Comparison of ENCODE assay signal across 8 mouse cellular contexts in genomic region chr17:23806867-23807266, GRCm38 (mm10). TPM values are rescaled to one million over a fixed set of nuclear protein-coding genes. Genes with fewer than 3 reads are reported as not detected.
DNase-seq lines count a peak whose midpoint lies in the region; ATAC-seq and TF ChIP-seq lines count a peak whose summit lies in the region.

No protein-coding gene starts in this region.

- ATAC-seq in kidney, postnatal 0 days (replicated peaks; ENCODE audit: low FRiP score, low read depth), result no peak
- ATAC-seq in midbrain, embryonic 15.5 days (replicated peaks), result no peak

- H3K27ac ChIP-seq in left cerebral cortex, adult 2 months, result no peak overlapping the region
- no peak overlapping the region for H3K27ac ChIP-seq in heart, embryonic 10.5 days
- peak overlapping the region; percentile 47; the same call in 1 of the 2 replicates for H3K27ac ChIP-seq in kidney, postnatal 0 days
- no peak overlapping the region for H3K27ac ChIP-seq in midbrain, embryonic 15.5 days

- peak in 1 of 2 experiments; percentile 38 for DNase-seq in left cerebral cortex, adult 2 months (ENCODE audit: extremely low spot score in 1 of 2, low spot score in 2 of 2)
- DNase-seq in left cerebral cortex, adult 11 months (ENCODE audit: low spot score), result no peak
- peak; percentile 55 for DNase-seq in adrenal gland, postnatal 10 days
- no peak for DNase-seq in heart, embryonic 10.5 days (ENCODE audit: low spot score)
- peak; percentile 61 for DNase-seq in kidney, postnatal 0 days (ENCODE audit: low spot score)
- no peak for DNase-seq in gastrocnemius, postnatal 4 days (ENCODE audit: low spot score in 2 of 2)
- DNase-seq in embryo, embryonic 10 days (ENCODE audit: low spot score), result no peak

- peak; percentile 16 for TF ChIP-seq CTCF in left cerebral cortex, adult 2 months (IDR thresholded peaks at IDR 0.05)
- TF ChIP-seq CTCF in kidney, postnatal 0 days (IDR thresholded peaks at IDR 0.05; ENCODE audit: low read depth), result peak; percentile 63

- H3K27me3 ChIP-seq in heart, embryonic 10.5 days (ENCODE audit: insufficient read depth, poor library complexity, severe bottlenecking), result no peaks in the 10 kb centered on the region
- no peaks in the 10 kb centered on the region for H3K27me3 ChIP-seq in kidney, postnatal 0 days (ENCODE audit: insufficient read depth, low read length)
- no peaks in the 10 kb centered on the region for H3K27me3 ChIP-seq in midbrain, embryonic 15.5 days (replicated peaks)

- 85% methylated on average over 25 of the region's 25 CpGs for WGBS in heart, embryonic 10.5 days
- 48% methylated on average over 25 of the region's 25 CpGs for WGBS in kidney, postnatal 0 days
- WGBS in midbrain, embryonic 15.5 days, result 76% methylated on average over 25 of the region's 25 CpGs

- H3K4me1 ChIP-seq in heart, embryonic 10.5 days, result peaks cover 19% of the 10 kb centered on the region
- peaks cover 18% of the 10 kb centered on the region; the same call in 1 of the 2 replicates for H3K4me1 ChIP-seq in kidney, postnatal 0 days (replicated peaks; ENCODE audit: insufficient read depth, low read length)
- H3K4me1 ChIP-seq in midbrain, embryonic 15.5 days, result peaks cover 41% of the 10 kb centered on the region

- H3K4me2 ChIP-seq in kidney, postnatal 0 days (ENCODE audit: low read length), result peak overlapping the region; percentile 82
- H3K4me2 ChIP-seq in midbrain, embryonic 15.5 days, result peak overlapping the region; percentile 72

- H3K4me3 ChIP-seq in left cerebral cortex, adult 2 months, result peak overlapping the region; percentile 36
- peak overlapping the region; percentile 23; the same call in 1 of the 2 replicates for H3K4me3 ChIP-seq in heart, embryonic 10.5 days
- H3K4me3 ChIP-seq in kidney, postnatal 0 days (replicated peaks; ENCODE audit: low read depth, low read length), result peak overlapping the region; percentile 16; the same call in 1 of the 2 replicates
- H3K4me3 ChIP-seq in midbrain, embryonic 15.5 days, result no peak overlapping the region

- peaks cover 52% of the 10 kb centered on the region for H3K36me3 ChIP-seq in heart, embryonic 10.5 days
- H3K36me3 ChIP-seq in kidney, postnatal 0 days (ENCODE audit: insufficient read depth, low read length), result peaks cover 36% of the 10 kb centered on the region
- peaks cover 36% of the 10 kb centered on the region for H3K36me3 ChIP-seq in midbrain, embryonic 15.5 days (replicated peaks)

- H3K9me3 ChIP-seq in heart, embryonic 10.5 days, result no peaks in the 10 kb centered on the region
- H3K9me3 ChIP-seq in kidney, postnatal 0 days (replicated peaks; ENCODE audit: low read length), result no peaks in the 10 kb centered on the region
- no peaks in the 10 kb centered on the region for H3K9me3 ChIP-seq in midbrain, embryonic 15.5 days

- intact Hi-C loops in left cerebral cortex, adult 2 months (cut with DNase I), result no loop called here

- no peak overlapping the region for H3K9ac ChIP-seq in kidney, postnatal 0 days (ENCODE audit: low read depth, low read length)
- peak overlapping the region; percentile 10; the same call in 1 of the 2 replicates for H3K9ac ChIP-seq in midbrain, embryonic 15.5 days

RNA-seq across cellular contexts. Expression of gene Srrm2, which starts 16.5 kb away (rescaled TPM):
- 100 to 1,000 TPM; 671 to 678 TPM for total RNA-seq in left cerebral cortex, adult 2 months (2021)
- 100 to 1,000 TPM; 365 to 601 TPM for total RNA-seq in adrenal gland, postnatal 10 days (2021)
- polyA plus RNA-seq in heart, embryonic 10.5 days (2016; fragmentation: Nextera tagmentation; extraction: Ambion mirVana), result 342 and 505 TPM in 2 replicates
- polyA plus RNA-seq in kidney, postnatal 0 days (2015; fragmentation: Nextera tagmentation; extraction: Ambion mirVana), result 304 and 321 TPM in 2 replicates
- 552 and 579 TPM in 2 replicates for polyA plus RNA-seq in midbrain, embryonic 15.5 days (2015; fragmentation: Nextera tagmentation; extraction: Ambion mirVana)
- total RNA-seq in gastrocnemius, postnatal 4 days (2021), result 100 to 1,000 TPM; 293 to 304 TPM

RNA-seq across cellular contexts. Expression of gene Flywch2, which starts 21.0 kb away (rescaled TPM):
- total RNA-seq in left cerebral cortex, adult 2 months (2021), result 10 to 100 TPM; 11.9 to 13.7 TPM
- 1 to 10 TPM; 8.0 to 9.5 TPM for total RNA-seq in adrenal gland, postnatal 10 days (2021)
- 9.0 and 20.3 TPM in 2 replicates for polyA plus RNA-seq in heart, embryonic 10.5 days (2016; fragmentation: Nextera tagmentation; extraction: Ambion mirVana)
- polyA plus RNA-seq in kidney, postnatal 0 days (2015; fragmentation: Nextera tagmentation; extraction: Ambion mirVana), result 40.9 and 46.8 TPM in 2 replicates
- 90.1 and 90.2 TPM in 2 replicates for polyA plus RNA-seq in midbrain, embryonic 15.5 days (2015; fragmentation: Nextera tagmentation; extraction: Ambion mirVana)
- total RNA-seq in gastrocnemius, postnatal 4 days (2021), result 1 to 10 TPM; 5.6 to 6.0 TPM

RNA-seq across cellular contexts. Expression of gene Elob, which starts 22.1 kb away (rescaled TPM):
- 100 to 1,000 TPM; 337 to 365 TPM for total RNA-seq in left cerebral cortex, adult 2 months (2021)
- total RNA-seq in adrenal gland, postnatal 10 days (2021), result 100 to 1,000 TPM; 333 to 378 TPM
- 907 and 984 TPM in 2 replicates for polyA plus RNA-seq in heart, embryonic 10.5 days (2016; fragmentation: Nextera tagmentation; extraction: Ambion mirVana)
- polyA plus RNA-seq in kidney, postnatal 0 days (2015; fragmentation: Nextera tagmentation; extraction: Ambion mirVana), result 1,058 and 1,143 TPM in 2 replicates
- 1,171 and 1,223 TPM in 2 replicates for polyA plus RNA-seq in midbrain, embryonic 15.5 days (2015; fragmentation: Nextera tagmentation; extraction: Ambion mirVana)
- 100 to 1,000 TPM; 428 to 459 TPM for total RNA-seq in gastrocnemius, postnatal 4 days (2021)

RNA-seq across cellular contexts. Expression of gene Prss33, which starts 29.0 kb away (rescaled TPM):
- not detected for total RNA-seq in left cerebral cortex, adult 2 months (2021)
- not detected for total RNA-seq in adrenal gland, postnatal 10 days (2021)
- not detected in 2 replicates for polyA plus RNA-seq in heart, embryonic 10.5 days (2016; fragmentation: Nextera tagmentation; extraction: Ambion mirVana)
- 0.11 TPM in 1 of 2 replicates, not detected in the other for polyA plus RNA-seq in kidney, postnatal 0 days (2015; fragmentation: Nextera tagmentation; extraction: Ambion mirVana)
- 0.15 and 0.22 TPM in 2 replicates for polyA plus RNA-seq in midbrain, embryonic 15.5 days (2015; fragmentation: Nextera tagmentation; extraction: Ambion mirVana)
- total RNA-seq in gastrocnemius, postnatal 4 days (2021), result not detected

RNA-seq across cellular contexts. Expression of gene Flywch1, which starts 35.5 kb away (rescaled TPM):
- 100 to 1,000 TPM; 425 to 428 TPM for total RNA-seq in left cerebral cortex, adult 2 months (2021)
- total RNA-seq in adrenal gland, postnatal 10 days (2021), result 10 to 100 TPM; 43.9 to 49.0 TPM
- polyA plus RNA-seq in heart, embryonic 10.5 days (2016; fragmentation: Nextera tagmentation; extraction: Ambion mirVana), result 97.9 and 117 TPM in 2 replicates
- 74.6 and 74.7 TPM in 2 replicates for polyA plus RNA-seq in kidney, postnatal 0 days (2015; fragmentation: Nextera tagmentation; extraction: Ambion mirVana)
- 242 and 257 TPM in 2 replicates for polyA plus RNA-seq in midbrain, embryonic 15.5 days (2015; fragmentation: Nextera tagmentation; extraction: Ambion mirVana)
- total RNA-seq in gastrocnemius, postnatal 4 days (2021), result 10 to 100 TPM; 44.5 to 49.2 TPM

Comparison
In these comparisons a context has a peak if more than half of its experiments do, and no peak if none do; other contexts are left out.
1. DNase-seq: peak in adrenal gland, postnatal 10 days (single experiment) and kidney, postnatal 0 days (single experiment); none in left cerebral cortex, adult 11 months (single experiment), heart, embryonic 10.5 days (single experiment), gastrocnemius, postnatal 4 days (0 of 2) and embryo, embryonic 10 days (single experiment).